Mouse (Mus musculus) layer of hippocampus, adult 6 months (tissue): Measurements from ENCODE around the gene Fam120c. TPM values are rescaled to one million over a fixed set of nuclear protein-coding genes. Genes with fewer than 3 reads are reported as not detected.

Experiments
- long read RNA-seq, 2 experiments: library from polyadenylated mRNA; unstranded; transcript quantifications; one replicate each; pipeline ENCODE4 v2.0.0; 2019 to 2020
- polyA plus RNA-seq: library from polyadenylated mRNA; unstranded; fragments of <200 nt; fragmentation: Nextera tagmentation; gene quantifications from 2 replicates; pipeline ENCODE4 v1.2.3, GENCODE M21; 2021

The Fam120c gene
- polyA plus RNA-seq, result 14.1 and 15.1 TPM in 2 replicates
- long read RNA-seq, experiment 1, partial matches to known transcripts, result 7 of 15 reads
- long read RNA-seq, experiment 1, other reads (novel, unspliced or antisense), result 8 of 15 reads
- long read RNA-seq, experiment 2, full-length matches to known transcripts, result 3 of 37 reads
- long read RNA-seq, experiment 2, partial matches to known transcripts, result 32 of 37 reads
- long read RNA-seq, experiment 2, other reads (novel, unspliced or antisense), result 2 of 37 reads

GRCm38 (mm10) chrX:151343761-151344500 is at the start of gene Fam120c:
Fam120c (plus strand) TSS chrX:151344175.

GRCm38 (mm10) chrX:151520458-151521322 is 176.7 kb downstream of the Fam120c start, which contains the start of gene Phf8:
Phf8 (plus strand) TSS chrX:151520672.

Other genes starting within 250 kb of the Fam120c start
- gene Tsr2, start 247.6 kb upstream of the Fam120c start, polyA plus RNA-seq, result 34.2 and 37.2 TPM in 2 replicates
- 5.6 and 7.5 TPM in 2 replicates for gene Wnk3, start 146.1 kb upstream of the Fam120c start, polyA plus RNA-seq
- gene Phf8, start 176.5 kb downstream of the Fam120c start, polyA plus RNA-seq, result 5.8 and 6.0 TPM in 2 replicates